Mouse (Mus musculus): Measurements from ENCODE around the gene Zfp688. TPM values are rescaled to one million over a fixed set of nuclear protein-coding genes. Genes with fewer than 3 reads are reported as not detected.
"Not testable (repeated sequence)": the region's sequence is repeated elsewhere in the genome, so short reads cannot be mapped to it uniquely, and the experiment has no call there.

Zfp688 gene
- polyA plus RNA-seq (2015; fragmentation: Nextera tagmentation; extraction: Ambion mirVana) = 9.1 and 10.4 TPM in 2 replicates

- Histone ChIP-seq H3K27ac (peak within 1 kb of the TSS; percentile 74), H3K4me2 (peak within 1 kb of the TSS; percentile 97), H3K9ac (peak within 1 kb of the TSS; percentile 88), H3K27me3 (peaks cover 9% of the 10 kb centered on the region), H3K4me3 (replicated peaks) (peak within 1 kb of the TSS; percentile 83), H3K9me3 (replicated peaks) (no peaks in the 10 kb centered on the region), H3K4me1 (replicated peaks) (peaks cover 26% of the 10 kb centered on the region), H3K36me3 (peaks cover 10% of the 10 kb centered on the region)
- peak; percentile 91 for DNase-seq
- peak; percentile 95 for ATAC-seq (ENCODE audit: low read depth)
- 1% methylated on average over 48 of the region's 48 CpGs for WGBS (ENCODE audit: insufficient replicate concordance)
Measured at GRCm38 (mm10) chr7:127421388-127422191, at the start of gene Zfp688. Zfp688 (minus strand) TSS chr7:127422068.

- Histone ChIP-seq H3K9me3 (replicated peaks) (no peaks in the 10 kb centered on the region), H3K9ac (peak overlapping the region; percentile 97), H3K4me1 (replicated peaks) (peaks cover 41% of the 10 kb centered on the region), H3K36me3 (peaks cover 63% of the 10 kb centered on the region), H3K27ac (peak overlapping the region; percentile 98), H3K4me3 (replicated peaks) (peak overlapping the region; percentile 90), H3K4me2 (peak overlapping the region; percentile 93), H3K27me3 (no peaks in the 10 kb centered on the region)
- WGBS (ENCODE audit: insufficient replicate concordance) = 0% methylated on average over 24 of the region's 25 CpGs
- DNase-seq = peak; percentile 55
- peak; percentile 44 for ATAC-seq (ENCODE audit: low read depth)
Measured at GRCm38 (mm10) chr7:127471646-127472010, 49.8 kb upstream of the Zfp688 start.

GRCm38 (mm10) chr7:127470743-127471645 lies 49.1 kb upstream of the Zfp688 start:
- peaks cover 62% of the 10 kb centered on the region for H3K36me3 ChIP-seq
- peak overlapping the region; percentile 93 for H3K4me2 ChIP-seq
- WGBS (ENCODE audit: insufficient replicate concordance) = under 1% methylated on average over 46 of the region's 46 CpGs
- peak overlapping the region; percentile 97 for H3K9ac ChIP-seq
- H3K27ac ChIP-seq = peak overlapping the region; percentile 98
- no peaks in the 10 kb centered on the region for H3K27me3 ChIP-seq
- peaks cover 36% of the 10 kb centered on the region for H3K4me1 ChIP-seq (replicated peaks)
- H3K9me3 ChIP-seq (replicated peaks) = no peaks in the 10 kb centered on the region
- ATAC-seq (ENCODE audit: low read depth) (peak; percentile 91), DNase-seq (peak; percentile 88)
- H3K4me3 ChIP-seq (replicated peaks) = peak overlapping the region; percentile 90

- Histone ChIP-seq H3K27ac (peak overlapping the region; percentile 98), H3K9me3 (replicated peaks) (no peaks in the 10 kb centered on the region), H3K4me2 (peak overlapping the region; percentile 93), H3K4me1 (replicated peaks) (peaks cover 38% of the 10 kb centered on the region), H3K9ac (peak overlapping the region; percentile 97), H3K36me3 (peaks cover 61% of the 10 kb centered on the region), H3K4me3 (replicated peaks) (peak overlapping the region; percentile 90), H3K27me3 (no peaks in the 10 kb centered on the region)
- DNase-seq = no peak
- WGBS (ENCODE audit: insufficient replicate concordance) = 9% methylated on average over 10 of the region's 10 CpGs
- peak; percentile 30 for ATAC-seq (ENCODE audit: low read depth)
Measured at GRCm38 (mm10) chr7:127470011-127470715, 48.3 kb upstream of the Zfp688 start.

- H3K27me3 ChIP-seq = no peaks in the 10 kb centered on the region
- H3K4me2 ChIP-seq = no peak overlapping the region
- no peak overlapping the region for H3K4me3 ChIP-seq (replicated peaks)
- H3K4me1 ChIP-seq (replicated peaks) = peaks cover 23% of the 10 kb centered on the region
- H3K36me3 ChIP-seq = peaks cover 51% of the 10 kb centered on the region
- H3K27ac ChIP-seq = no peak overlapping the region
- ATAC-seq (ENCODE audit: low read depth) (no peak), DNase-seq (no peak)
- no peak overlapping the region for H3K9ac ChIP-seq
- WGBS (ENCODE audit: insufficient replicate concordance) = 83% methylated on average over 4 of the region's 4 CpGs
- no peaks in the 10 kb centered on the region for H3K9me3 ChIP-seq (replicated peaks)
Measured at GRCm38 (mm10) chr7:127466606-127467005, 44.7 kb upstream of the Zfp688 start.

GRCm38 (mm10) chr7:127465670-127466069 lies 43.8 kb upstream of the Zfp688 start:
- H3K4me2 ChIP-seq; H3K4me3 ChIP-seq (replicated peaks); H3K27me3 ChIP-seq; H3K9me3 ChIP-seq (replicated peaks); DNase-seq; H3K9ac ChIP-seq: not testable (repeated sequence)
- WGBS (ENCODE audit: insufficient replicate concordance) = 83% methylated on average over 2 of the region's 2 CpGs
- ATAC-seq (ENCODE audit: low read depth) = peak; percentile 63
- Histone ChIP-seq H3K27ac (peak overlapping the region; percentile 43; the same call in 1 of the 2 replicates), H3K4me1 (replicated peaks) (peaks cover 23% of the 10 kb centered on the region), H3K36me3 (peaks cover 60% of the 10 kb centered on the region)

GRCm38 (mm10) chr7:127465191-127465590 lies 43.3 kb upstream of the Zfp688 start:
- WGBS (ENCODE audit: insufficient replicate concordance) = 82% methylated on average over 3 of the region's 3 CpGs
- ATAC-seq (ENCODE audit: low read depth) (no peak), DNase-seq (no peak)
- Histone ChIP-seq H3K36me3 (peaks cover 65% of the 10 kb centered on the region), H3K27ac (no peak overlapping the region), H3K27me3 (no peaks in the 10 kb centered on the region), H3K4me1 (replicated peaks) (peaks cover 22% of the 10 kb centered on the region), H3K9me3 (replicated peaks) (no peaks in the 10 kb centered on the region), H3K4me2 (no peak overlapping the region), H3K4me3 (replicated peaks) (no peak overlapping the region), H3K9ac (no peak overlapping the region)

GRCm38 (mm10) chr7:127459311-127459710 lies 37.4 kb upstream of the Zfp688 start, which contains the start of gene Prr14:
Prr14 (plus strand) TSS chr7:127459611.
- Histone ChIP-seq H3K4me2 (peak within 1 kb of the TSS; percentile 40), H3K4me1 (replicated peaks) (peaks cover 18% of the 10 kb centered on the region), H3K36me3 (peaks cover 76% of the 10 kb centered on the region), H3K27ac (0 out of 2 replicates have a peak within 1 kb of the TSS, but pooled peaks have one; percentile 34), H3K4me3 (replicated peaks) (peak within 1 kb of the TSS; percentile 19)
- DNase-seq; H3K27me3 ChIP-seq; H3K9ac ChIP-seq; ATAC-seq (ENCODE audit: low read depth); H3K9me3 ChIP-seq (replicated peaks): not testable (repeated sequence)
- WGBS (ENCODE audit: insufficient replicate concordance) = 87% methylated on average over 8 of the region's 8 CpGs

- H3K36me3 ChIP-seq = peaks cover 76% of the 10 kb centered on the region
- peak overlapping the region; percentile 34 for H3K27ac ChIP-seq
- not testable (repeated sequence) for H3K4me2 ChIP-seq; H3K9ac ChIP-seq; H3K4me3 ChIP-seq (replicated peaks); H3K9me3 ChIP-seq (replicated peaks); H3K27me3 ChIP-seq; DNase-seq; ATAC-seq (ENCODE audit: low read depth)
- WGBS (ENCODE audit: insufficient replicate concordance) = 80% methylated on average over 3 of the region's 3 CpGs
- peaks cover 18% of the 10 kb centered on the region for H3K4me1 ChIP-seq (replicated peaks)
Measured at GRCm38 (mm10) chr7:127458371-127459122, 36.7 kb upstream of the Zfp688 start.

- peaks cover 64% of the 10 kb centered on the region for H3K36me3 ChIP-seq
- no peak for ATAC-seq (ENCODE audit: low read depth)
- no peak overlapping the region for H3K4me3 ChIP-seq (replicated peaks)
- H3K4me1 ChIP-seq (replicated peaks) = peaks cover 50% of the 10 kb centered on the region
- no peak overlapping the region for H3K4me2 ChIP-seq
- no peak for DNase-seq
- H3K9ac ChIP-seq = no peak overlapping the region
- WGBS (ENCODE audit: insufficient replicate concordance) = 79% methylated on average over 7 of the region's 7 CpGs
- H3K27ac ChIP-seq = no peak overlapping the region
- peaks cover 8% of the 10 kb centered on the region for H3K9me3 ChIP-seq (replicated peaks)
- H3K27me3 ChIP-seq = no peaks in the 10 kb centered on the region
Measured at GRCm38 (mm10) chr7:127454905-127455304, 33.0 kb upstream of the Zfp688 start.
